Mouse (Mus musculus): Measurements from ENCODE around the gene Meis2. TPM values are rescaled to one million over a fixed set of nuclear protein-coding genes. Genes with fewer than 3 reads are reported as not detected.

Meis2 gene
- polyA plus RNA-seq (2012; rRNA removed), result 204 and 207 TPM in 2 replicates

DNA sequence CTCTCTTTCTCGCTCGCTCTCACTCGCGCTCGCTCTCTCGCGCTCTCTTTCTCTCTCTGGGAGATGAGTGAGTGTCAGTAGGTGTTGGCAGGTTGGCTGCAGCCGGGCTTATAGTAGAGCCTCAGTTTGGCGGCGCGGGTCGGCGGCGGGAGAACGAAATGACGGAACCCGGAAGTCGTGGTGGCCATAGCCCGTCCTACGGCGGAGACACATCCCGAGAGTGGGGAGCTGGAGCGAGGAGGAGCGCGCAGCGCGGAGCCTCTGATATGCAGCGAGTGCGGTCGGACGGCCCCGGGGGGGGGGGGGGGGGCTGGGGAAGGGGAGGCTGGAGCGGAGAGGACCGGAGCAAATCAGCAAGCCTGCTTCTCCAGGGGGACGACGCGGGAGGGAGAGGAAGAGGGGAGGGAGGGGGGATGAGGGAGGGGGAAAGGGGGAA lies at the start of gene Meis2:
Meis2 (minus strand) TSS at position 270 of the 436 bp plus-strand sequence.

Measured in central nervous system, embryonic 14 days (tissue).